8 mouse cellular contexts compared by ENCODE assay signal in the genomic region with DNA sequence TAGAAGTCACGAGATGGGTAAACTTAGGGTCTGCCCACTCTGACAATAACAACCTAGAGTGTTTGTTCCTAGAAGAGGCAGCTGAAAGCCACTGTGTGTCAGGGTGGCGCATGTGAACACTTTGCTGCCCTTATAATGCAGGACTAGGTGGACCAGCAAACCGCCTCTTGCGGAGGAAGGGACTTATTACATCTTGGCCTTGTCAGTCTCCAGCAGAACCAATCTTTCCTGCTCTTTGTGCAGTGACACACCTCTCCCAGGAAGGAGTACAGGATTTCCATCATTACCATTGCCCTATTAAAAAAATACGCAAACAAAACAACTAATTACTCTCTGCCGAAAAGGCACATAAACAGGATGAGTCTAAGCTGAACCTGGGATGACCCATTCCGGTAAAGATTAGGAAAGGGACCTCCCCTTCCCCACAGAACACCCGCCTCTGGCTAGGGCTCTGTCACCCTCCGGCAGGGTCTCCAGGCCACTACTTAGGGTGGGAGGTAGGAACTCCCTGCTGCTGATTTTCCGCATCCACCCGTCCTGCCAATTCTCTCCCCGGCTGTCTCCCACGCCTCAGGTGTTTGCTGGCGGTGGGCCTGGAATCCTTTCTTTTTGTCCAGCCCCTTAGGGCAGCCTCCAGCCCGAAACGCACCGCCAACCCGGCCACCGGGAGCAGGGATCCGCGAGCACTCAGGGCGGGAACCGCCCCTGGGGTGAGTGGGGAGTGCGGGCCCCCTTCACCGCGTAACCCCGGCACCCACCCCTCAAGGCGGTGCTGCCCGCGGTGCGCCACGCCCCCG. TPM values are rescaled to one million over a fixed set of nuclear protein-coding genes. Genes with fewer than 3 reads are reported as not detected.
DNase-seq lines count a peak whose midpoint lies in the region; ATAC-seq lines count a peak whose summit lies in the region.

No protein-coding gene starts in this region.

- H3K27ac ChIP-seq in neural tube, embryonic 11.5 days (ENCODE audit: low read depth, low read length) = 0 out of 2 replicates have a peak overlapping the region, but pooled peaks have one; percentile 35
- peak overlapping the region; percentile 61; the same call in 1 of the 2 replicates for H3K27ac ChIP-seq in embryonic facial prominence, embryonic 12.5 days
- peak overlapping the region; percentile 85 for H3K27ac ChIP-seq in limb, embryonic 10.5 days
- H3K27ac ChIP-seq in midbrain, embryonic 13.5 days = peak overlapping the region; percentile 44

- peaks cover 24% of the 10 kb centered on the region for H3K27me3 ChIP-seq in neural tube, embryonic 11.5 days (ENCODE audit: control insufficient read depth, insufficient read depth, low read length)
- peaks cover 22% of the 10 kb centered on the region for H3K27me3 ChIP-seq in embryonic facial prominence, embryonic 12.5 days
- peaks cover 80% of the 10 kb centered on the region for H3K27me3 ChIP-seq in limb, embryonic 10.5 days (ENCODE audit: low read depth, poor library complexity, severe bottlenecking)
- peaks cover 45% of the 10 kb centered on the region for H3K27me3 ChIP-seq in midbrain, embryonic 13.5 days

- peak overlapping the region; percentile 91 for H3K4me2 ChIP-seq in neural tube, embryonic 11.5 days (ENCODE audit: low read depth)
- H3K4me2 ChIP-seq in embryonic facial prominence, embryonic 12.5 days (replicated peaks) = peak overlapping the region; percentile 84
- peak overlapping the region; percentile 91 for H3K4me2 ChIP-seq in midbrain, embryonic 13.5 days (replicated peaks)

- H3K9me3 ChIP-seq in neural tube, embryonic 11.5 days (ENCODE audit: control insufficient read depth, low read length) = no peaks in the 10 kb centered on the region
- no peaks in the 10 kb centered on the region for H3K9me3 ChIP-seq in embryonic facial prominence, embryonic 12.5 days
- no peaks in the 10 kb centered on the region for H3K9me3 ChIP-seq in limb, embryonic 10.5 days (replicated peaks)
- H3K9me3 ChIP-seq in midbrain, embryonic 13.5 days = no peaks in the 10 kb centered on the region

- peak overlapping the region; percentile 73 for H3K9ac ChIP-seq in neural tube, embryonic 11.5 days (ENCODE audit: low read length)
- peak overlapping the region; percentile 72 for H3K9ac ChIP-seq in embryonic facial prominence, embryonic 12.5 days
- peak overlapping the region; percentile 82 for H3K9ac ChIP-seq in midbrain, embryonic 13.5 days (replicated peaks)

- no peak; the same call in none of the 2 replicates for ATAC-seq in neural tube, embryonic 11.5 days (ENCODE audit: insufficient read depth, low FRiP score, low TSS enrichment)
- peak; percentile 62; the same call in 1 of the 2 replicates for ATAC-seq in embryonic facial prominence, embryonic 12.5 days (ENCODE audit: insufficient number of reproducible peaks, insufficient read depth, low FRiP score, low TSS enrichment)
- peak; percentile 68 for ATAC-seq in midbrain, embryonic 13.5 days

- 5% methylated on average over 32 of the region's 33 CpGs for WGBS in neural tube, embryonic 11.5 days
- WGBS in embryonic facial prominence, embryonic 12.5 days = 4% methylated on average over 33 of the region's 33 CpGs
- WGBS in limb, embryonic 10.5 days = 5% methylated on average over 33 of the region's 33 CpGs
- WGBS in midbrain, embryonic 13.5 days = 4% methylated on average over 33 of the region's 33 CpGs

- no peaks in the 10 kb centered on the region for H3K36me3 ChIP-seq in neural tube, embryonic 11.5 days (ENCODE audit: control insufficient read depth, insufficient read depth, low read length)
- H3K36me3 ChIP-seq in embryonic facial prominence, embryonic 12.5 days = no peaks in the 10 kb centered on the region
- no peaks in the 10 kb centered on the region for H3K36me3 ChIP-seq in limb, embryonic 10.5 days
- no peaks in the 10 kb centered on the region for H3K36me3 ChIP-seq in midbrain, embryonic 13.5 days

- H3K4me1 ChIP-seq in neural tube, embryonic 11.5 days (ENCODE audit: control insufficient read depth, insufficient read depth, low read length) = peaks cover 3% of the 10 kb centered on the region; the same call in 1 of the 2 replicates
- 0 out of 2 replicates have a peak, but pooled peaks cover 12% of the 10 kb centered on the region for H3K4me1 ChIP-seq in embryonic facial prominence, embryonic 12.5 days
- peaks cover 24% of the 10 kb centered on the region for H3K4me1 ChIP-seq in limb, embryonic 10.5 days
- peaks cover 20% of the 10 kb centered on the region; the same call in 1 of the 2 replicates for H3K4me1 ChIP-seq in midbrain, embryonic 13.5 days (replicated peaks)

- peak overlapping the region; percentile 71 for H3K4me3 ChIP-seq in neural tube, embryonic 11.5 days (ENCODE audit: low read depth, low read length)
- H3K4me3 ChIP-seq in embryonic facial prominence, embryonic 12.5 days = peak overlapping the region; percentile 62
- H3K4me3 ChIP-seq in limb, embryonic 10.5 days = peak overlapping the region; percentile 65
- H3K4me3 ChIP-seq in midbrain, embryonic 13.5 days (replicated peaks) = peak overlapping the region; percentile 71

- intact Hi-C loops in heart, postnatal 14 days (cut with DNase I) = loop anchor here (2.0 kb wide), 1 partner anchor 109 kb away; no protein-coding TSS in a partner anchor

- DNase-seq in neural tube, embryonic 11.5 days (ENCODE audit: low spot score) = no peak
- DNase-seq in neural tube, embryonic 10.5 days (ENCODE audit: extremely low spot score, low spot score) = no peak
- peak; percentile 37 to 61 for DNase-seq in heart, postnatal 14 days
- DNase-seq in limb, embryonic 10.5 days (ENCODE audit: low spot score) = peak; percentile 70
- no peak for DNase-seq in T-cell, adult 2 months (ENCODE audit: low spot score)
- DNase-seq in thymus, postnatal 14 days = no peak

RNA-seq across cellular contexts. Expression of a gene that starts 0.6 kb away (rescaled TPM):
- polyA plus RNA-seq in neural tube, embryonic 11.5 days (2014; fragmentation: Nextera tagmentation; extraction: Ambion mirVana) = 11.0 and 11.7 TPM in 2 replicates
- 13.9 and 14.9 TPM in 2 replicates for polyA plus RNA-seq in embryonic facial prominence, embryonic 12.5 days (2016; fragmentation: Nextera tagmentation; extraction: Ambion mirVana)
- 10 to 100 TPM; 25.1 to 27.2 TPM for total RNA-seq in heart, postnatal 14 days (2021)
- 6.4 and 7.4 TPM in 2 replicates for polyA plus RNA-seq in limb, embryonic 10.5 days (2016; fragmentation: Nextera tagmentation; extraction: Ambion mirVana)
- polyA plus RNA-seq in midbrain, embryonic 13.5 days (2015; fragmentation: Nextera tagmentation; extraction: Ambion mirVana) = 3.9 and 5.5 TPM in 2 replicates

RNA-seq across cellular contexts. Expression of a gene that starts 37.8 kb away (rescaled TPM):
- 2.3 and 2.6 TPM in 2 replicates for polyA plus RNA-seq in neural tube, embryonic 11.5 days (2014; fragmentation: Nextera tagmentation; extraction: Ambion mirVana)
- 15.2 and 16.0 TPM in 2 replicates for polyA plus RNA-seq in embryonic facial prominence, embryonic 12.5 days (2016; fragmentation: Nextera tagmentation; extraction: Ambion mirVana)
- total RNA-seq in heart, postnatal 14 days (2021) = under 1 TPM; 0.22 to 0.27 TPM
- 9.1 and 15.7 TPM in 2 replicates for polyA plus RNA-seq in limb, embryonic 10.5 days (2016; fragmentation: Nextera tagmentation; extraction: Ambion mirVana)
- 0.05 and 0.26 TPM in 2 replicates for polyA plus RNA-seq in midbrain, embryonic 13.5 days (2015; fragmentation: Nextera tagmentation; extraction: Ambion mirVana)

Comparison
In these comparisons a context has a peak if more than half of its experiments do, and no peak if none do; other contexts are left out.
1. DNase-seq: peak in heart, postnatal 14 days (2 of 2) and limb, embryonic 10.5 days (single experiment); none in neural tube, embryonic 11.5 days (single experiment), neural tube, embryonic 10.5 days (single experiment), T-cell, adult 2 months (single experiment) and thymus, postnatal 14 days (single experiment).
2. H3K27ac ChIP-seq: peak in every context shown above with its lines; median percentile 85 in limb, embryonic 10.5 days; 61 in embryonic facial prominence, embryonic 12.5 days; 44 in midbrain, embryonic 13.5 days; 35 in neural tube, embryonic 11.5 days.
3. Peak in every context shown above with its lines, with median percentiles within 50 percentile points of each other: H3K4me2 ChIP-seq, H3K4me3 ChIP-seq and H3K9ac ChIP-seq.